Mouse (Mus musculus): ENCODE measurements around the gene Syne3. TPM values are rescaled to one million over a fixed set of nuclear protein-coding genes. Genes with fewer than 3 reads are reported as not detected.

Syne3 gene
- polyA plus RNA-seq, 1 experiment from 2014 or later: 0.08 TPM

DNA sequence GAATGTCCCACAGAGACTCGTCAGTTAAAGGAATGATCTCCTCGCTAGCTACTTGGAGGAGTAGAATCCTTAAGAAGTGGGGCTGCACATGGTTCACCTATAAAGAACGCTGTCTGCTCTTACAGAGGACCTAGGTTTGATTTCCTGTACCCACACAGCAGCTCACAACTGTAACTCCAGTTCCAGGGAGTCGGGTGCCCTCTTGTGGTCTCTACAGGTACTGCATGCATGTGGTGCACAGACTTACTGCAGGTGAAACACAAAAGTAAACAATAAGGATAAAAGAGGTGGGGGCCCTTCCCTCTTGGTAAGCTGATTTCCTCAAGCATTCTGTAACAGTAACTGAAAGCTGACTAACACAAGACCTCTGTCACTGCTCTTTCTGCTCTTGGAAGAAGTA is 73.4 kb downstream of the Syne3 start:
- Histone ChIP-seq H3K27ac (ENCODE audit: low read depth, low read length) (no peak overlapping the region), H3K4me3 (ENCODE audit: low read depth, low read length) (no peak overlapping the region), H3K9me3 (replicated peaks; ENCODE audit: control insufficient read depth, low read length) (peaks cover 4% of the 10 kb centered on the region; the same call in 1 of the 2 replicates), H3K4me1 (ENCODE audit: control insufficient read depth, insufficient read depth, low read length) (no peaks in the 10 kb centered on the region), H3K27me3 (replicated peaks; ENCODE audit: control insufficient read depth, insufficient read depth, low read length) (no peaks in the 10 kb centered on the region), H3K9ac (ENCODE audit: low read length) (no peak overlapping the region), H3K4me2 (ENCODE audit: low read length) (no peak overlapping the region), H3K36me3 (ENCODE audit: control insufficient read depth, insufficient read depth, low read length) (no peaks in the 10 kb centered on the region)
- DNase-seq (ENCODE audit: low spot score) (no peak), ATAC-seq (no peak)
- WGBS: 81% methylated on average over 4 of the region's 4 CpGs

DNA sequence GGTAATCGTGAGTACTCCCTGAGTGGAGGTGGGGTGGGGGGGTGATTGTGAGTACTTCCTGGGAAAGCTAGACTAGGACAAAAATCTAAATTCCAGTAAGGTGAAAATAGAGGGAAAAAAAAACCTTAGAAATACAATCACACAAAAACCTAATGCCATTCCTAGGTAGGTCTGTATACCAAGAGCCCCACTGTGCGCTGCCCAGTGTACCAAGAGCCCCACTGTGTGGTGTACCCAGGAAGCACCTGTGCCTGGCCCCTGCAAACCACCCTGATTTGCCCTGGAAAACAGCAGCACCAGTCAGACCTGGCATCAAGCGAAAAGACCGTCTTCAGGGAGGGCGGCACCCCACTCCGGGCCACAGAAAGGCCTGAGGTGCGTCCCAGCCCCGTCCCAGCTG is 74.5 kb downstream of the Syne3 start:
- WGBS: 89% methylated on average over 8 of the region's 8 CpGs
- ATAC-seq: no peak
- no peak overlapping the region for H3K27ac ChIP-seq (ENCODE audit: low read depth, low read length)

DNA sequence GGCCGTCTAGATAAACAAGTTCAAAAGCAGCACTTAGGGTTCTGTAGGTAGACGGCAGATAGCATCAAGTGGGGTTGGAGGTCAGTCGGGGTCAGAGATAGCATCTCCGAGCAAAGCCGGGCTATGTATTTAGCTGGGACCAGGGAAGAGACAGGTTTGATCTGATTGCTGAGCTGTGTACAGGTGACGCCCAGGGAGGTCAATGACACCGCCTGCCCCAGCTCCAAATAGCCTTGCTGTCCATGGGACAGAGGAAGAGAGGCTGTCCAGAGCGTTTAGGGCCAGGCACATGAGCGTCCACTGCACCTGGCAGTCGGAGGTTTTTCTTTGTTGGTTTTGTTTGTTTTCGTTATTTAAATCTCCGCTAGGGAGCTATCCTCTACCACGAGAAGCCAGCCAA is 75.8 kb downstream of the Syne3 start:
- no peak for DNase-seq (ENCODE audit: low spot score)

More for the DNA sequence above, 74.5 kb downstream of the Syne3 start:
- Histone ChIP-seq H3K4me2 (ENCODE audit: low read length) (no peak overlapping the region), H3K9ac (ENCODE audit: low read length) (no peak overlapping the region), H3K9me3 (replicated peaks; ENCODE audit: control insufficient read depth, low read length) (peaks cover 4% of the 10 kb centered on the region; the same call in 1 of the 2 replicates), H3K36me3 (ENCODE audit: control insufficient read depth, insufficient read depth, low read length) (no peaks in the 10 kb centered on the region), H3K4me1 (ENCODE audit: control insufficient read depth, insufficient read depth, low read length) (no peaks in the 10 kb centered on the region), H3K4me3 (ENCODE audit: low read depth, low read length) (no peak overlapping the region), H3K27me3 (replicated peaks; ENCODE audit: control insufficient read depth, insufficient read depth, low read length) (no peaks in the 10 kb centered on the region)
- DNase-seq (ENCODE audit: low spot score): no peak

GRCm38 (mm10) chr12:104933217-104933616 is 76.4 kb downstream of the Syne3 start:
- Histone ChIP-seq H3K4me1 (ENCODE audit: control insufficient read depth, insufficient read depth, low read length) (no peaks in the 10 kb centered on the region), H3K9me3 (replicated peaks; ENCODE audit: control insufficient read depth, low read length) (peaks cover 4% of the 10 kb centered on the region; the same call in 1 of the 2 replicates), H3K36me3 (ENCODE audit: control insufficient read depth, insufficient read depth, low read length) (no peaks in the 10 kb centered on the region), H3K27me3 (replicated peaks; ENCODE audit: control insufficient read depth, insufficient read depth, low read length) (no peaks in the 10 kb centered on the region), H3K4me2 (ENCODE audit: low read length) (no peak overlapping the region), H3K4me3 (ENCODE audit: low read depth, low read length) (no peak overlapping the region), H3K9ac (ENCODE audit: low read length) (no peak overlapping the region), H3K27ac (ENCODE audit: low read depth, low read length) (no peak overlapping the region)
- 73% methylated on average over 2 of the region's 2 CpGs for WGBS
- no peak for DNase-seq (ENCODE audit: low spot score)
- ATAC-seq: no peak

More for the DNA sequence above, 75.8 kb downstream of the Syne3 start:
- ATAC-seq: no peak
- WGBS: 89% methylated on average over 13 of the region's 13 CpGs
- Histone ChIP-seq H3K27me3 (replicated peaks; ENCODE audit: control insufficient read depth, insufficient read depth, low read length) (no peaks in the 10 kb centered on the region), H3K4me1 (ENCODE audit: control insufficient read depth, insufficient read depth, low read length) (no peaks in the 10 kb centered on the region), H3K4me2 (ENCODE audit: low read length) (no peak overlapping the region), H3K4me3 (ENCODE audit: low read depth, low read length) (no peak overlapping the region), H3K27ac (ENCODE audit: low read depth, low read length) (no peak overlapping the region), H3K9me3 (replicated peaks; ENCODE audit: control insufficient read depth, low read length) (peaks cover 4% of the 10 kb centered on the region; the same call in 1 of the 2 replicates), H3K9ac (ENCODE audit: low read length) (no peak overlapping the region), H3K36me3 (ENCODE audit: control insufficient read depth, insufficient read depth, low read length) (no peaks in the 10 kb centered on the region)

- no peak overlapping the region for H3K4me2 ChIP-seq (ENCODE audit: low read length)
- H3K36me3 ChIP-seq (ENCODE audit: control insufficient read depth, insufficient read depth, low read length): no peaks in the 10 kb centered on the region
- no peak overlapping the region for H3K27ac ChIP-seq (ENCODE audit: low read depth, low read length)
- H3K4me3 ChIP-seq (ENCODE audit: low read depth, low read length): no peak overlapping the region
- H3K9ac ChIP-seq (ENCODE audit: low read length): no peak overlapping the region
- DNase-seq (ENCODE audit: low spot score) (no peak), ATAC-seq (no peak)
- no peaks in the 10 kb centered on the region for H3K9me3 ChIP-seq (replicated peaks; ENCODE audit: control insufficient read depth, low read length)
- peaks cover 7% of the 10 kb centered on the region for H3K4me1 ChIP-seq (ENCODE audit: control insufficient read depth, insufficient read depth, low read length)
- WGBS: 73% methylated on average over 2 of the region's 2 CpGs
- no peaks in the 10 kb centered on the region for H3K27me3 ChIP-seq (replicated peaks; ENCODE audit: control insufficient read depth, insufficient read depth, low read length)
Observed at GRCm38 (mm10) chr12:104925765-104926164, 83.8 kb downstream of the Syne3 start.

DNA sequence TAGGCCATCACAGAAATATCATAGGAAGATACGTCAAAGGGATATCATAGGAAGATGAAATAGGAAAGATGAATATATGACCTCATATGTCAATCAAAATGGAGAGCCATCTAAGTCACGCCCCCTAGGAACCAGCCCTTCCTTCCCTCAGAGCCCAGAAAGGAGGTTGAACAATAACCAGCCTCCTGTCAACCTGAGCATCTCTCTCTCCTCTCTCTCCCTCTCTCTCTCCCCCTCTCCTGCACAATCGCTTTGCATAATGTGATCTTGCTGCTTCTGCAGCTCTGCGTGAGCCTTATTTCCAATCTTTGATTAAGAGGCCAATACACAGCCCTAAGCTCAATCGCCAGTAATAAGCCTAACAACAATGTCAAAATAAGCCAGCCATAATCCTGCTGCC is 84.6 kb downstream of the Syne3 start:
- Histone ChIP-seq H3K9ac (ENCODE audit: low read length) (no peak overlapping the region), H3K4me2 (ENCODE audit: low read length) (no peak overlapping the region), H3K36me3 (ENCODE audit: control insufficient read depth, insufficient read depth, low read length) (no peaks in the 10 kb centered on the region), H3K4me1 (ENCODE audit: control insufficient read depth, insufficient read depth, low read length) (peaks cover 7% of the 10 kb centered on the region), H3K4me3 (ENCODE audit: low read depth, low read length) (no peak overlapping the region), H3K27ac (ENCODE audit: low read depth, low read length) (no peak overlapping the region; the same call in 1 of the 2 replicates), H3K9me3 (replicated peaks; ENCODE audit: control insufficient read depth, low read length) (no peaks in the 10 kb centered on the region), H3K27me3 (replicated peaks; ENCODE audit: control insufficient read depth, insufficient read depth, low read length) (no peaks in the 10 kb centered on the region)
- DNase-seq (ENCODE audit: low spot score) (no peak), ATAC-seq (no peak; the same call in 1 of the 2 replicates)
- 71% methylated on average over 5 of the region's 5 CpGs for WGBS

DNA sequence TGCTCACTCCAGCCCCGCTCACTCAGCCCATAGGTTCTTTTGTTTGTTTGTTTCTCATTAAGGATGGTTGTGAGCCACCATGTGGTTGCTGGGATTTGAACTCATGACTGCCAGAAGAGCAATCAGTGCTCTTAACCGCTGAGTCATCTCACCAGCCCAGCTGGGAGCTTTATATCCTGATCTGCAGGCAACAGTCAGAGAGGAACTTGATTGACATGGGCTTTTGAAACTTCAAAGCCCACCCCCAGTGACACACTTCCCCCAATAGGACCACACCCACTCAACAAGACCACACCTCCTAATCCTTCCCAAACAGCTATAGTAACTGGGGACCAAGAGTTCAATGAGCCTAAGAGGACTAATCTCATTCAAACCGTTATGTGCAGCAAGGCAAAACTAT is 85.1 kb downstream of the Syne3 start:
- peaks cover 7% of the 10 kb centered on the region for H3K4me1 ChIP-seq (ENCODE audit: control insufficient read depth, insufficient read depth, low read length)
- DNase-seq (ENCODE audit: low spot score) (no peak), ATAC-seq (no peak)
- no peaks in the 10 kb centered on the region for H3K36me3 ChIP-seq (ENCODE audit: control insufficient read depth, insufficient read depth, low read length)
- WGBS: 46% methylated on average over 3 of the region's 3 CpGs
- no peaks in the 10 kb centered on the region for H3K27me3 ChIP-seq (replicated peaks; ENCODE audit: control insufficient read depth, insufficient read depth, low read length)
- no peak overlapping the region for H3K27ac ChIP-seq (ENCODE audit: low read depth, low read length)
- H3K4me3 ChIP-seq (ENCODE audit: low read depth, low read length): no peak overlapping the region
- no peak overlapping the region for H3K4me2 ChIP-seq (ENCODE audit: low read length)
- H3K9me3 ChIP-seq (replicated peaks; ENCODE audit: control insufficient read depth, low read length): no peaks in the 10 kb centered on the region
- no peak overlapping the region for H3K9ac ChIP-seq (ENCODE audit: low read length)

DNA sequence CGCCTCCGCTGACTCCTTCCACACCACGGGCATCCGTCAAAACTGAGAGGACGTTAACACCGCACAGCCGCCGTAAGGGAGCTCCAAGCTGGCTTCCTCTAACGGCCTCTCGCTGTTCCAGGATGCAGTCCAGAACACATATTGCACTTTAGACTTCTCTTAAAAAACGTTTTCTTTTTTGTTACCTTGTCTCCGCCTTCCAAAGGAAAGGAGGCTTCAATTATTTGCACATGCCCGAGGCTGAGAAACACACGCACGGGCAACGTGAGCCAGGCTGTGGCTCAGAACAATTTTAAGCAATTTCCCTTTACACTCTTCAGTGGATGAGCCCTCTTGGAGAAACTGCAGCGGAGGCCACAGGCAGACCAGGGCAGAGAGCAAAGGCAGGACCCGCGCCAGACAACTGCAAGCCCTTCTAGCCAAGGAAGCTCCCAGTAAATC is 85.6 kb downstream of the Syne3 start:
- Histone ChIP-seq H3K9ac (ENCODE audit: low read length) (no peak overlapping the region), H3K4me1 (ENCODE audit: control insufficient read depth, insufficient read depth, low read length) (peaks cover 7% of the 10 kb centered on the region), H3K27me3 (replicated peaks; ENCODE audit: control insufficient read depth, insufficient read depth, low read length) (no peaks in the 10 kb centered on the region), H3K4me3 (ENCODE audit: low read depth, low read length) (no peak overlapping the region), H3K9me3 (replicated peaks; ENCODE audit: control insufficient read depth, low read length) (no peaks in the 10 kb centered on the region), H3K4me2 (ENCODE audit: low read length) (no peak overlapping the region), H3K27ac (ENCODE audit: low read depth, low read length) (no peak overlapping the region), H3K36me3 (ENCODE audit: control insufficient read depth, insufficient read depth, low read length) (no peaks in the 10 kb centered on the region)
- 73% methylated on average over 19 of the region's 19 CpGs for WGBS
- no peak for ATAC-seq
- DNase-seq (ENCODE audit: low spot score): no peak

GRCm38 (mm10) chr12:104922647-104923046 is 87.0 kb downstream of the Syne3 start:
- peak; percentile 38 for ATAC-seq
- Histone ChIP-seq H3K4me3 (ENCODE audit: low read depth, low read length) (no peak overlapping the region), H3K4me1 (ENCODE audit: control insufficient read depth, insufficient read depth, low read length) (peaks cover 7% of the 10 kb centered on the region), H3K27ac (ENCODE audit: low read depth, low read length) (no peak overlapping the region), H3K9ac (ENCODE audit: low read length) (no peak overlapping the region), H3K27me3 (replicated peaks; ENCODE audit: control insufficient read depth, insufficient read depth, low read length) (no peaks in the 10 kb centered on the region), H3K36me3 (ENCODE audit: control insufficient read depth, insufficient read depth, low read length) (no peaks in the 10 kb centered on the region), H3K9me3 (replicated peaks; ENCODE audit: control insufficient read depth, low read length) (no peaks in the 10 kb centered on the region), H3K4me2 (ENCODE audit: low read length) (no peak overlapping the region)
- WGBS: 39% methylated on average over 8 of the region's 8 CpGs
- DNase-seq (ENCODE audit: low spot score): peak; percentile 57

All from forebrain, embryonic 14.5 days (tissue).